Mouse (Mus musculus) C2C12 (cell line): Measurements from ENCODE around the gene Cd151.

Source experiments
- CTCF ChIP-seq: IDR thresholded peaks from one replicate; pipeline ENCODE4 v1.5.1; 2011; ENCODE audit not compliant: control insufficient read depth, insufficient read depth, insufficient read length
- FOSL1 ChIP-seq: IDR thresholded peaks from one replicate; pipeline ENCODE4 v1.8.0; 2011; ENCODE audit warnings: mild to moderate bottlenecking, low read length; ENCODE audit not compliant: poor library complexity, insufficient read depth, severe bottlenecking
- MAX ChIP-seq: IDR thresholded peaks from one replicate; pipeline ENCODE4 v1.6.1; 2011; ENCODE audit warnings: mild to moderate bottlenecking, control low read depth
- MYOD1 ChIP-seq: IDR thresholded peaks from one replicate; pipeline ENCODE4 v1.6.1; 2011; ENCODE audit warnings: low read depth; ENCODE audit not compliant: control insufficient read depth, insufficient read length
- MYOG ChIP-seq: IDR thresholded peaks from one replicate; pipeline ENCODE4 v1.6.1; 2011; ENCODE audit not compliant: control insufficient read depth, insufficient read length; ENCODE audit errors: extremely low read depth
- USF1 ChIP-seq: IDR thresholded peaks from one replicate; pipeline ENCODE4 v1.6.1; 2011; ENCODE audit warnings: low read depth, mild to moderate bottlenecking, control low read depth, moderate library complexity

DNA sequence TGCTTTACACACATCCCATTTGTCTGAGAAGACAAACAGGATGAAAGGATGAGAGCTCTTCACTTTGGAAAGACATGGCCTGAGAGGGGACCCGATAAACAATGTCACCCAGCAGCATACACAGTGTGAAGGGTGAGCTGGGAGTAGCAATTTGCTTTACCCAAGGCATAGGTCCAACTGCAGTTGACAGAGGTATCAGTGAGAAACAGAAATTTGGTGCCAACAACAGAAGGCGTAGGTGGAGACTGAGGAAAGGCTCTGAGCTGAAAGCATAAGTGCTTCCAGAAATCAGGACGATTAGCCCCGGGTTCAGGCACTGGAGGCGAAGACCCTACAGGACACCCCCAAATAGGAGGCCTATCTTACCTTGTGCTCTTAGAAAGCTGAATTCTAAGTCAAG lies 43.0 kb downstream of the Cd151 start:
- no peak for TF ChIP-seq MAX
- no peak for TF ChIP-seq CTCF
- no peak for TF ChIP-seq MYOG
- no peak for TF ChIP-seq FOSL1
- no peak for TF ChIP-seq MYOD1
- TF ChIP-seq USF1: no peak
